Mouse (Mus musculus): ENCODE data around the gene Dram1. TPM values are rescaled to one million over a fixed set of nuclear protein-coding genes. Genes with fewer than 3 reads are reported as not detected.
A peak's percentile ranks its signal among the peaks of the same experiment; 100 is the strongest.
"Not testable (repeated sequence)": the region's sequence is repeated elsewhere in the genome, so short reads cannot be mapped to it uniquely, and the experiment has no call there.

Gene Dram1
- polyA plus RNA-seq, 1 experiment from 2014 or later, result 1.9 TPM

DNA sequence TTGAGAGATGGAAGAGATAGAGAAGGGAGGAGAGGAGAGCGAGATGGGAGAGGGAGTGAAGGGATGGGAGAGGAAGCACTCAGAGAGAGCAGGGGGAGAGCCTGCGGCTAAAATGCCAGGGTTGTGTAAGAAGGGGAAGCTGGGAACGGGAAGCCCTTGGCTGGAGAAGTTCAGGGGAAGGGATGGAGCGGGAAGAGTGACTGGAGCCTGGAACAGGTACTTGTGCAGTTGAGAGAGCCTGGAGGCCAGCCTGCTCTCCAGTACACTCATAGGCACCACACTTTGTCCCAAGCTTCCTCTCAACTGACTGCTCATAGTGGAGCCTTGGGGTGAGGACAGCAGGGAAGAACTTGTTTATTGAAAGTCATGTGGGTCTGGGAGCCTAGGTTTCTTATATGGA is 4.6 kb upstream of the Dram1 start:
- Histone ChIP-seq H3K4me2 (no peak overlapping the region), H3K4me3 (replicated peaks) (no peak overlapping the region), H3K9me3 (replicated peaks) (no peaks in the 10 kb centered on the region), H3K27ac (no peak overlapping the region), H3K4me1 (peaks cover 47% of the 10 kb centered on the region), H3K27me3 (no peaks in the 10 kb centered on the region), H3K9ac (no peak overlapping the region), H3K36me3 (no peaks in the 10 kb centered on the region)
- ATAC-seq (replicated peaks; ENCODE audit: low FRiP score), result no peak
- WGBS, result 56% methylated on average over 4 of the region's 4 CpGs

DNA sequence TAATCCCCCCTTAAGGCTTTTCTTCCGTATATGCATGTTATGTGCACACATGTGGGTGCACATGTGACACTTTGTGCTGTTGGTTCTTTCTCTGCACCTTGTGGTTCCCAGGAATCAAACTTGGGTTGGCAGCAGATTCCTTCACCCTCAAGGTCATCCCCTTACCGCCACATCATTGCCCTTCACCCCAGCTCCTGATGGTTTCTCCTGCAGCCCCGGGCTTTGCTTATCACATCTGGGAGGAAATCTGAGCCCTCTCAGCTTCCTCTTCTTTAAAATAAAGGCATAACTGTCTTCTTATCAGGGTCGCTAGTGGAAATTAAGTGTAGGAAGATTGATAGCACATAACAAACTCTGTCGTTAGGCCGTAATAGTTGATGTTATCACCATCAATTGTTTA is 3.1 kb upstream of the Dram1 start:
- Histone ChIP-seq H3K4me3 (replicated peaks) (no peak overlapping the region), H3K27me3 (no peaks in the 10 kb centered on the region), H3K9ac (no peak overlapping the region), H3K36me3 (no peaks in the 10 kb centered on the region), H3K27ac (no peak overlapping the region), H3K9me3 (replicated peaks) (no peaks in the 10 kb centered on the region), H3K4me1 (peaks cover 47% of the 10 kb centered on the region), H3K4me2 (no peak overlapping the region)
- ATAC-seq (replicated peaks; ENCODE audit: low FRiP score), result no peak
- WGBS, result 38% methylated on average over 6 of the region's 6 CpGs

DNA sequence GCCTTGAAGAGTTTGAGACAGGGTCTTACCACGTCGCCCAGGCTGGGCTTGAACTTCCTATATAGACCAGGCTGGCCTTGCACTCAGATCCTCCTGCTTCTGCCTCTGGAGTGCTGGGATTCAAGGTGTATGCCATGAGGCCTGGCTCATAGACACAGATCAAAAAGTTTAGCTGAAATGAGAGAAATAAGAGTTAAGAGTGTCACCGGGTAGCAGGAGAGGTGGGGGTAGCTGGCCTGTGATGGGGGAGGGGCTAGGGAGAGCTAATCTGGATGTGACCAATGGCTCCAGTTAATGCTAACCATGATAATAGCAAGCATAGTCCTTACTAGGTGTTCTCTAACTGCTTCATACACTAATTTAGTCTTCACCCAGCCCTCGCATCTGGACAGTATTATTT is 2.4 kb upstream of the Dram1 start:
- no peak overlapping the region; the same call in 1 of the 2 replicates for H3K4me3 ChIP-seq (replicated peaks)
- no peaks in the 10 kb centered on the region for H3K36me3 ChIP-seq
- no peak overlapping the region for H3K27ac ChIP-seq
- peak overlapping the region; percentile 89 for H3K4me2 ChIP-seq
- H3K4me1 ChIP-seq, result peaks cover 46% of the 10 kb centered on the region
- 70% methylated on average over 4 of the region's 4 CpGs for whole genome bisulfite sequencing
- H3K9ac ChIP-seq, result 0 out of 2 replicates have a peak overlapping the region, but pooled peaks have one; percentile 1
- no peaks in the 10 kb centered on the region for H3K9me3 ChIP-seq (replicated peaks)
- ATAC-seq (replicated peaks; ENCODE audit: low FRiP score), result no peak
- H3K27me3 ChIP-seq, result no peaks in the 10 kb centered on the region

DNA sequence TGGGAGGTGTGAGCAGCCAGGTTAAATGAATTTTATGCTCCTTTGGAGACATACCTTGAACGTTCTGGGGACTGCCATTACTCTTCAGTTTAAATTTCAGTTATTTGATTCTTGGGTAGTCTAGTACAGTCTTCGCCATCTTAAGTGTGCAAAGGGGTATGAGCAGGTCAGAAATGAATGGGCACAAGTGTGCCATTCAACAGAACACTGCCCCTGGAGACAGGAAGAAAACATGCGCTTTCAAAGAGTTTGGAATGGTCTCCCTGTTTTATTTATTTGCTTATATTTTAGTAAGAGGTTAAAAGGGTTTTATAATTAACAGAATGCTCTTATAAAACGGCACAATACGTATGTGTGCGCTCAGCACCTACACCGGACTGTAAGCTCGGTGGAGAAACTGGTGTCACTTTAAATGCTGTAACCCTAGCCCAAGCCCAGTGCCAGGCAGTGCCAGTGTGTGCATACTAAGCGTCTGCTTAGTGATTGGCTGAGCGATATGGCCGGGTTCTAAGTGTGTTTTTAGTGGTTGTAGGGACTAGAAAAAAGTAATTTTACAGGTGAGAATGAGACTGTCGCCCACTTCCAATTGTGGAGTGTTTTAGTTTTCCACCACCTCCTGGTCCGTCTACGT is 1.7 kb upstream of the Dram1 start:
- H3K27ac ChIP-seq, result peak overlapping the region; percentile 37; the same call in 1 of the 2 replicates
- H3K9ac ChIP-seq, result 0 out of 2 replicates have a peak overlapping the region, but pooled peaks have one; percentile 1
- no peaks in the 10 kb centered on the region for H3K36me3 ChIP-seq
- peak overlapping the region; percentile 85 for H3K4me3 ChIP-seq (replicated peaks)
- H3K4me2 ChIP-seq, result peak overlapping the region; percentile 89
- WGBS, result 43% methylated on average over 14 of the region's 14 CpGs
- H3K4me1 ChIP-seq, result peaks cover 39% of the 10 kb centered on the region
- peaks cover 5% of the 10 kb centered on the region; the same call in 1 of the 2 replicates for H3K27me3 ChIP-seq
- H3K9me3 ChIP-seq (replicated peaks), result no peaks in the 10 kb centered on the region
- 0 out of 2 replicates have a peak, but pooled peaks have one; percentile 11 for ATAC-seq (replicated peaks; ENCODE audit: low FRiP score)

DNA sequence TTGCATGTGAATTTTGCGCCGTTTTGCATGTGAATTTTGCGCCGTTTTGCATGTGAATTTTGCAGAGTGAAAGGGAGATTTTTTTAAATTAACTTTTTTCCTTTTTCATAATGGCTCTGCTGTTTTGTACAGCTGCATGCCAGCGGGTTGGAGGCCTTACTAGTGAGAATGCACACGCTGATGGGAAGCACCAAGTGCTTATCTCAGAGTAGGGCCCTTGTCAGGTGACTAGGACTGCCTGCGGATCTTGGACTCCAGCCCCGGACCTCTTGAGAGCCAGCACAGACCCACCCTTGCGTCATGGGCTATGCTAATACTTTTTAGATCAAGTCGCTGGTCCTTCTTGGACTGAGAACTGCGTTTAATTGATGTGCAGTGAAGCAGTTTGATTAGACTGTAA is 1.1 kb upstream of the Dram1 start:
- Histone ChIP-seq H3K36me3 (no peaks in the 10 kb centered on the region), H3K9ac (peak overlapping the region; percentile 67), H3K4me1 (peaks cover 39% of the 10 kb centered on the region), H3K9me3 (replicated peaks) (no peaks in the 10 kb centered on the region), H3K4me3 (replicated peaks) (peak overlapping the region; percentile 85), H3K27me3 (peaks cover 6% of the 10 kb centered on the region; the same call in 1 of the 2 replicates), H3K4me2 (peak overlapping the region; percentile 89), H3K27ac (peak overlapping the region; percentile 67; the same call in 1 of the 2 replicates)
- ATAC-seq (replicated peaks; ENCODE audit: low FRiP score), result peak; percentile 63
- WGBS, result 2% methylated on average over 11 of the region's 11 CpGs

DNA sequence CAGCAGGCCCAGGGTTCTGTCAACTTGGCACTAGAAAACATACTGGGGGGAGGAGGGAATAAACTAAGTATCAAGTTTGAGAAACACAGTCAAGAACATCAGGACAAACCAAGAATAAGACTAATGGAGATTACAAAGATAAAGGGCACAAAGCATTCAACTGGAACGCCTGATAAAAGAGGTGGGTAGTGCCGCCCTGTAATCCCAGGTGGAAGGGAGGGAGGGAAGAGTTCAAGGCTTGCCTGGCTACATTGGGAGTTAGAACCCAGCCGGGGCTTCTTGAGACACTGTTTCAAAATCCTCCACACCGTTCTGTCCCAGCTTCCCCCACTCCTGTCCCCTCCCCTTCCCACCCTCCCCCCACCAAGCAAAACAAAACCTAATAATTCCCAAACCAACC is 1.2 kb downstream of the Dram1 start:
- Histone ChIP-seq H3K27ac (no peak overlapping the region), H3K9ac (no peak overlapping the region), H3K27me3 (peaks cover 6% of the 10 kb centered on the region; the same call in 1 of the 2 replicates), H3K4me2 (no peak overlapping the region), H3K36me3 (no peaks in the 10 kb centered on the region), H3K4me1 (peaks cover 24% of the 10 kb centered on the region), H3K4me3 (replicated peaks) (no peak overlapping the region), H3K9me3 (replicated peaks) (no peaks in the 10 kb centered on the region)
- ATAC-seq (replicated peaks; ENCODE audit: low FRiP score), result no peak
- 78% methylated on average over 4 of the region's 4 CpGs for WGBS

DNA sequence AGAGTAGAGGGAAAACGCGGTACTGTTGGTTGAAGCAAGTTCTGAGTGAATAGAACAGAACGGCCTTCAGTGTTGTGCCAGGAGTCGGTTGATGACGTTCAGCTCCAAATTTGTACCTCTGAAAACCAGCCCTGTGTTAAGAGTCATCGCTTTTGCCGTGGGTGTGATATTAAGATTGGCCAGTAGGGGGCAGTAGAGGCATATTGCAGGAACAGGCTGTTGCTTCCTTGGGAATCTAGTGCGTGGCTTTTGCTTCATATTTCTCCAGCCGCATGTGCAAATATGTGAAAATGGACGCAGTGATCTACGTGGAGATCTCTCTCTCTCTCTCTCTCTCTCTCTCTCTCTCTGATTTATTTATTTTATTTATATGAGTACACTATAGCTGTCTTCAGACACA is 2.1 kb downstream of the Dram1 start:
- no peak for ATAC-seq (replicated peaks; ENCODE audit: low FRiP score)
- Histone ChIP-seq H3K27ac (no peak overlapping the region), H3K9me3 (replicated peaks) (no peaks in the 10 kb centered on the region), H3K4me2 (no peak overlapping the region), H3K9ac (no peak overlapping the region), H3K36me3 (no peaks in the 10 kb centered on the region), H3K27me3 (peaks cover 6% of the 10 kb centered on the region; the same call in 1 of the 2 replicates), H3K4me1 (peaks cover 19% of the 10 kb centered on the region), H3K4me3 (replicated peaks) (no peak overlapping the region)
- WGBS, result 10% methylated on average over 11 of the region's 11 CpGs

DNA sequence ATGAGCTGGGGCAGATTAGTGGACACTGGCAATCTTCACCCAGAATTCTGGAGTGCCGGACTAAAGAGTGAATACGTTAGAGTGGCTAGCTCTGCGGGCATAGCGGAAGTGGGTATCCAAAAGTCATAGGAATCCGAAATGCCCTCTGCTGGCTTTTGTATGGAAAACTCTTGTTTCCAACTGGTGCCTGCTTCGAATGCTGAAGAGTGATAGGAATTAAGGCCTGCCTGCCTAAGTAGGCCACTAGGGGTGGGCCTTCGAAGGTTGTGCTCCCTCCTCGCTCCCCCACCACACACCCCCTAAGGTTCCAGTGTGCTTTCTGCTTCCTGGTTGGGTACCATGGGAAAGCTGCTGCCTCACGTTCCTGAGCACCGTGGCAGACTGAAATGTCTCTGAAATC is 3.9 kb downstream of the Dram1 start:
- Histone ChIP-seq H3K4me1 (peaks cover 3% of the 10 kb centered on the region), H3K4me3 (replicated peaks) (no peak overlapping the region), H3K9ac (no peak overlapping the region), H3K9me3 (replicated peaks) (no peaks in the 10 kb centered on the region), H3K36me3 (no peaks in the 10 kb centered on the region), H3K27me3 (peaks cover 6% of the 10 kb centered on the region; the same call in 1 of the 2 replicates), H3K27ac (no peak overlapping the region), H3K4me2 (no peak overlapping the region)
- no peak for ATAC-seq (replicated peaks; ENCODE audit: low FRiP score)
- 37% methylated on average over 10 of the region's 10 CpGs for WGBS

DNA sequence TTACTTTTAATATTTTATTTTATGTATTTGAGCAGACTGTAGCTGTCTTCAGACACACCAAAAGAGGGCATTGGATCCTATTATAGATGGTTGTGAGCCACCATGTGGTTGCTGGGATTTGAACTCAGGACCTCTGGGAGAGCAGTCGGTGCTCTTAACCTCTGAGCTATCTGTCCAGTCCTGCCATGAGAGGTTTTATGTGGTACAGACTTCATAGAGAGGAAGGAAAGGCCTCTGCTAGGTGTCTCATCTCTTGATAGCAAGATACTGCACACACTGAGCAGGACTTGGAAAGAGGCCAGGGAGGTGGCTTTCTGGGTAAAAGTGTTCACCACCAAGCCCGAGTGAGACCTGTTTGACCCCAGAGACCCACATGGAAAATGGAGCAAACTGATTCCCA is 5.9 kb downstream of the Dram1 start:
- H3K4me2 ChIP-seq, result not testable (repeated sequence)
- WGBS, result 87% methylated on average over 2 of the region's 2 CpGs

DNA sequence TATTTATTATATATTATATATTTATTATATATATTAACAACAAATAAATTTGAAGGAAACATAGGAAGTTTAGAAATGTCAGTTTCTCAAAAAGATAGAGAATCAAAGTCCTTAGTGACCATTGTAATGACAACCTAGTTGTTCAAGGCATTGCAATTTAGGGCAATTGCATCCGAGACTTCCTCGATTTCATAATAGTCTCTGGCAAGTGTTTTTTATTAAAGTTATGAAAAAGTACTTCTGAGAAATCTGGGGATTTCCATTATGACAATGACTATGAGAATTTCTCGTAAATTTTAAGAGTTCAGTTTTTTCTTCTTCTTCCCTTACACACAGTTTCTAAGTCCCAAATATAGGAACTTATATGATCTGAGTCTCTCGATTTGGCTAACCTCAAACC is 6.4 kb downstream of the Dram1 start:
- Histone ChIP-seq H3K4me2 (no peak overlapping the region), H3K36me3 (no peaks in the 10 kb centered on the region), H3K27me3 (peaks cover 6% of the 10 kb centered on the region; the same call in 1 of the 2 replicates), H3K27ac (no peak overlapping the region), H3K4me1 (no peaks in the 10 kb centered on the region), H3K9ac (no peak overlapping the region), H3K9me3 (replicated peaks) (no peaks in the 10 kb centered on the region), H3K4me3 (replicated peaks) (no peak overlapping the region)
- ATAC-seq (replicated peaks; ENCODE audit: low FRiP score), result no peak
- WGBS, result 91% methylated on average over 4 of the region's 4 CpGs

More for the DNA sequence above, 5.9 kb downstream of the Dram1 start:
- H3K9me3 ChIP-seq (replicated peaks); H3K36me3 ChIP-seq; ATAC-seq (replicated peaks; ENCODE audit: low FRiP score); H3K27ac ChIP-seq; H3K9ac ChIP-seq; H3K4me3 ChIP-seq (replicated peaks); H3K4me1 ChIP-seq; H3K27me3 ChIP-seq: not testable (repeated sequence)

DNA sequence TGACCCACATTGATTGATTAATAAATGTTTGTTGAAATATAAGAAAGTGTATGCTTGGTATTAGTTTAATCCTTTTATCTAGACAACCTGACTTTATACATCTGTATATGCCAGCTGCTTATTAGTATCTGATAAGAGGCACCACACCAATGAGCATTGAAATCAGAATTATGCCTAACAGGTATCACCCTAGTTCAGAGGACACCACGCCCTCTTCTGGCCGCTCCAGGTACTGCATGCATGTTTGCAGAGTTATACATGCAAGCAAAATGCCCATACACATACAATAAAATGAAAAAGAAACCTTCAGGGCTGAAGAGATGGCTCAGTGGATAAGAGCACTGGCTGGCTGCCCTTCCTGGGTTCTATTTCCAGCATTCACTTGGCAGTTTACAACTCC is 7.1 kb downstream of the Dram1 start:
- no peak for ATAC-seq (replicated peaks; ENCODE audit: low FRiP score)
- H3K27me3 ChIP-seq, result peaks cover 6% of the 10 kb centered on the region; the same call in 1 of the 2 replicates
- H3K4me1 ChIP-seq, result no peaks in the 10 kb centered on the region
- H3K4me3 ChIP-seq (replicated peaks), result no peak overlapping the region
- no peak overlapping the region for H3K9ac ChIP-seq
- no peaks in the 10 kb centered on the region for H3K9me3 ChIP-seq (replicated peaks)
- WGBS, result 5% methylated on average over 2 of the region's 2 CpGs
- H3K27ac ChIP-seq, result no peak overlapping the region
- H3K4me2 ChIP-seq, result no peak overlapping the region
- no peaks in the 10 kb centered on the region for H3K36me3 ChIP-seq

DNA sequence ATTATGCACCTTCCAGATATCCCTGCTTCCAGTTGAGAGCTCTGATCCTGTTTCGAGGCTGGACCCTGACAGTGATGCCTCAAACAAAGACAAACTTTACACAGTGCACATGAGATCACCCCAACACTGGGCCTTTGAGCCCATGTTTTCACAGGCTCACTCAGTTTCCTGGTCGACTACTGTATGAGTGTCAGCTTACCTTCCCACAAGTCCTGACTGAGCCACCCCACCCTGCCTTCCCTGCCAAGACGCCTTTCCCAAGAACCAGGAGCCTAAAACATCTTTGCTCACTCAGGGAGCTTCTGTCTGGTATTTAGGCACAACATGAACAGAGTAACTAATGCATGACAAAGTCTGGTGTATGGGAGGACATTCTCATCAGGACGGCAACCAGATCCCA is 9.6 kb downstream of the Dram1 start:
- Histone ChIP-seq H3K36me3 (no peaks in the 10 kb centered on the region), H3K27ac (no peak overlapping the region), H3K27me3 (no peaks in the 10 kb centered on the region), H3K9me3 (replicated peaks) (no peaks in the 10 kb centered on the region), H3K4me3 (replicated peaks) (no peak overlapping the region), H3K4me2 (no peak overlapping the region), H3K9ac (no peak overlapping the region), H3K4me1 (no peaks in the 10 kb centered on the region)
- no peak for ATAC-seq (replicated peaks; ENCODE audit: low FRiP score)
- WGBS, result 42% methylated on average over 4 of the region's 4 CpGs

DNA sequence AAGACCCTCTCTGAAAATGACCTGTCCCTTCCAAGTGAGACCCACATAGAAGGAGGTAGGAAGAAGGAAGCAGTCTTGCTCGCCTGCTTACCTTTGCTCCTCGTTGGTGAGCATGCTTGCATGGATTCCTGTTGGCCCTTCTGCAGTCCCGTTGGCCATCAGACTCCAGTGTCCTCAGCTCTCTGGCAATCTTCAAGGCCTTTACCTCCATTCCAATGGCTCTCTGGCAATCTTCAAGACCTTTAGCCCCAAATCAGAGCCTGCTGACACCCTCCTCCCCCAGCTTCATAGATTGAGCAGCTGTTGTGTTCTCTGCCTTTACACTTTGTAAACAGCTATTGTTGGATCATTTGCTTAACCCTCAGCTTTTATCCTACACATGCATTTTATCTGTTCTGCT is 14.7 kb downstream of the Dram1 start:
- H3K4me3 ChIP-seq (replicated peaks), result no peak overlapping the region
- 81% methylated on average over 3 of the region's 3 CpGs for WGBS
- no peaks in the 10 kb centered on the region for H3K27me3 ChIP-seq
- no peaks in the 10 kb centered on the region for H3K4me1 ChIP-seq
- H3K9me3 ChIP-seq (replicated peaks), result no peaks in the 10 kb centered on the region
- H3K9ac ChIP-seq, result no peak overlapping the region
- H3K36me3 ChIP-seq, result no peaks in the 10 kb centered on the region
- H3K27ac ChIP-seq, result no peak overlapping the region
- ATAC-seq (replicated peaks; ENCODE audit: low FRiP score), result no peak
- no peak overlapping the region for H3K4me2 ChIP-seq
